Mouse (Mus musculus): ENCODE data around the gene Ndufb7. TPM values are rescaled to one million over a fixed set of nuclear protein-coding genes. Genes with fewer than 3 reads are reported as not detected.

The Ndufb7 gene
- total and polyA plus RNA-seq, 3 experiments = 144 to 331 (median 223) TPM

DNA sequence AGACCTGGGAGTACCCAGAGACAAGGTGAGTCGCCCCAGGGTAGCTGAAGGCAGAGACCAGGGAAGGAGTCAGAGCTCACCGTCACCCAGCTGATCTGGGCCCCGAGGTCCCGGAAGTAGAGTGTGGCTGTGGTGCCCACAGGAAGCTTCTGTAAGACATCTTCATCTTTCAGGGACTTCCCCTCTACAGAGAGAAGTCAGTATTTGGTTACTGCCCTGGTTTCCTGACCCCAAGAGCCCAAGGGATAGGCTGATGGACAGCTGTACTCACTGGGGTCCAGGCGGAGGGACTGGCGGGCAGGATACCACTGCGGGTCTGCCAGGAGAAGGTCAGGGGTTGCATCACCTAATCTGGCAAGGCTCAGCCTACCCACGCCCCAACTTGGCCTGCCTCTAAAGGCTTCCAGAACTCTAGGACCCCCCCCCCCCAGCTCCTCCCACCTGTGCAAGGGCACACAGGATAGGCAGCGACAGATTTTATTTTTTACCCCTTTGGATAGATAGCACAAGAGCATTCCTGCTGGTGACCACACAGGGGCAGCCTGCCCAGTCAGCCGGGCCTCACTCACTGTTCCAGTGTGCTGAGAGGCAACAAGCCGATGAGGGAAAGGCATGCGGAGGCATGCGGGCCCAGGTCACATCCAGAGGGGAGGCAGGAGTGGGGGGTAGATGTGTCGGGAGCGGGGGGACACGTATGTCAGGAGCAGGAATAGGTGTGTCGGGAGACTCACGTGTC lies 6.8 kb downstream of the Ndufb7 start (continued):
- no peak for TF ChIP-seq GABPA (IDR thresholded peaks at IDR 0.05; ENCODE audit: insufficient replicate concordance, low read depth, low read length)
- peak; percentile 24; the same call in 1 of the 2 replicates for TF ChIP-seq MXI1 (IDR thresholded peaks at IDR 0.05; ENCODE audit: low read depth, low read length)
- peak; percentile 71; the same call in 1 of the 2 replicates for TF ChIP-seq TCF12 (IDR thresholded peaks at IDR 0.05; ENCODE audit: low read depth, low read length)
- TF ChIP-seq RAD21 (IDR thresholded peaks at IDR 0.05; ENCODE audit: low read depth, low read length) = no peak; the same call in 1 of the 2 replicates
- TF ChIP-seq MAFK (IDR thresholded peaks at IDR 0.05; ENCODE audit: insufficient replicate concordance, low read length) = no peak
- TF ChIP-seq ZMIZ1 (IDR thresholded peaks at IDR 0.05; ENCODE audit: low read depth, low read length) = no peak
- peak in 1 of 2 experiments; percentile 45; a peak in 2 of 4 replicates for TF ChIP-seq CTCF (conservative IDR thresholded peaks at IDR 0.05 in 1 of 2, IDR thresholded peaks at IDR 0.05 in 1 of 2; ENCODE audit: low read depth in 2 of 2, low read length in 2 of 2)
- peak; percentile 16 for TF ChIP-seq SMC3 (IDR thresholded peaks at IDR 0.05; ENCODE audit: low read depth, low read length)

DNA sequence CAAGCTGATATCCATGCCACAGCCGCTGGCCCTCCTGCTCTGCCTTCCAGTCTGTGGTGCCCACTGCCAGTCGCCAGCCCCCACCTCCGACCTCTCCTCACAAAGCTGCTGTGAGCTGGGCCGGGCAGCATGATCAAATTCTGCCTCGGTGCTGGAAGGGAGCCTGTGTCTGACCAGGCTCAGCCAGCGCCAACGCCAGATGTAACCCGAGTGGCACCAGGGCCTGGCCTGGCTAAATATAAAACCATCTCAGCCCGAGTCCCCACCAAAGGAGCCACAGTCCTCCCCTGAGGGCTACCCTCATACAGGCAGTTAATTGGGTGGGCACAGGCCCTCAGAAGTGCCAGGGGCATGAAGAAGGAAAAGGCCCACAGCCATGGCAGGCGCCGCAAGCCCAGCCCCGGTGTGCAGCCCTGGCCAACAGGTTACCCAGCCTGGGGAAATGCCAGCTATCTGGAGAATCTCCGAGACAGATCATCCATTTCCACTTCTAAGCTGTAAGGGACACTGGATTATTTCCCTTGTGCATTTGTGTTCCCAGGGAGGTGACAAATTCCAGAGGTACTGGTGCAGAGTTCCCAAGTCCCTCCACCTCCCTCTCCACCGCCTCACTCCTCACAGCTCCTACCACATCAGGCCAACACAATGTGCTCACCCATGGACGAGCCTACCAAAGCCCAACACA lies 8.3 kb downstream of the Ndufb7 start:
- Histone ChIP-seq H3K4me3 (replicated peaks in 1 of 3; ENCODE audit: low read depth in 2 of 3, low read length in 2 of 3, poor library complexity in 1 of 3) (no peak overlapping the region), H3K9ac (ENCODE audit: insufficient read depth, low read depth) (no peak overlapping the region), H3K79me2 (replicated peaks; ENCODE audit: control insufficient read depth, extremely low read depth, insufficient read depth, poor library complexity, severe bottlenecking) (peaks cover 16% of the 10 kb centered on the region), H3K9me3 (replicated peaks; ENCODE audit: low read length) (no peaks in the 10 kb centered on the region), H3K27me3 (replicated peaks) (no peaks in the 10 kb centered on the region), H3K27ac (ENCODE audit: insufficient read depth, low read depth) (peak overlapping the region; percentile 90; the same call in 1 of the 2 replicates), H3K36me3 (replicated peaks in 1 of 2; ENCODE audit: control insufficient read depth in 1 of 2, insufficient read depth in 1 of 2, low read length in 1 of 2) (peaks cover 27 to 77% of the 10 kb centered on the region in 2 experiments), H3K4me2 (ENCODE audit: insufficient read depth, low read depth, poor library complexity, severe bottlenecking) (no peak overlapping the region), H3K4me1 (ENCODE audit: control insufficient read depth in 1 of 2, insufficient read depth in 2 of 2) (peaks cover 31 to 53% of the 10 kb centered on the region in 2 experiments)
- in situ Hi-C loops (cut with MboI; ENCODE audit: low pct_ligation_motif_present, low pct_unique_long_range_greater_than_20kb, low sequenced_read_pairs) = no loop called here
- TF ChIP-seq SIN3A (IDR thresholded peaks at IDR 0.05; ENCODE audit: low read length) = no peak
- no peak for TF ChIP-seq ZKSCAN1 (IDR thresholded peaks at IDR 0.05; ENCODE audit: borderline replicate concordance, low read depth, low read length)
- TF ChIP-seq TCF12 (IDR thresholded peaks at IDR 0.05; ENCODE audit: low read depth, low read length) = no peak
- no peak for TF ChIP-seq JUN (IDR thresholded peaks at IDR 0.05; ENCODE audit: insufficient read depth, low read depth, low read length)
- no peak for TF ChIP-seq EP300 (IDR thresholded peaks at IDR 0.05; ENCODE audit: low read length)
- dilution Hi-C loops (cut with MboI; ENCODE audit: extremely low pct_ligation_motif_present, extremely low pct_unique_long_range_greater_than_20kb, low sequenced_read_pairs) = no loop called here
- DNase-seq (ENCODE audit: extremely low read depth) = no peak

DNA sequence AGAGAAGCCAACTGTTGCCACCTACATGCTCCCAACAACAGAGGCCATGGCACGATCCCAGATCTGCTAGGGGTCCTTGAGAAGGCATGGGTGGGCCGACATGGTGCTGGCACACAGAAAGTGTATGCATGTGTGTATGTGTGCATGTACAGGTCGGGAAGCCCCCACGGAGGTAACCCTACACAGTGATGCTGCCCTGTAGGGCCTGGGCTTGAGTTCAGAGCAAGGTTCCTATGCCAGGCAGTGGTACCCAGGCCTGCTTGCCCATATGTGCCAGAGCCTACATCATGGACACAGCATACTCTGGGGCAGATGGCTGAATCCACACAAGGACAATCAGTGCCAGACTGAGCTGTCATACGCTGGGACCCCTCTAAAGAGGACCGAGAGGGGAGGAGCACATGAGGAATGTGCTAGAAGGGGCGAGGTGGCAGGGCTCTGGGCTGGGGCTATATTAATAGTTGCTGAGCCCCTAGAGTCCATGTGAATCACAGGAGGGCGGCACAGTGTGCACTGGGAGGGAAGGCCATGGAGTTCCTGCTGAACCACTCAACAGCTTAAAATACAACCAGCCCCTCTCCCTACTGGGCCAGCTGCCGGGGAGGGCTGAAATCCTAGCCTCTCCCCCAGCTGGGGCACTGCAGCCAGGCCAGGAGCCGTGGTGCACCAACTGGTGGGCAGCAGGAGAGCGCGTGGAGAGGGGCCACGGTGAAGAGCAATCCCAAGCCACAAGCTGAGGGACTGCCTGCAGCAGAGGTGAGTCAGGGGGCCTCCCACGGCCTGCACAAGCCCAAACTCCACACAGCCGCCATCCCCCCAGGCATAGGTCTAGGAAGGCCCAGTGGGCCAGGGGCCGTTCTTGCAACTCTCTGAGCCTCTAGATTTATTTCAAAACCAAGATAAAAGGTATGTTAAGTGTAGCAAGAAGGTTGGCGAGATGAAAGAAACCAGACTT lies 9.4 kb downstream of the Ndufb7 start:
- no peaks in the 10 kb centered on the region for H3K9me3 ChIP-seq (replicated peaks; ENCODE audit: low read length)
- peaks cover 31 to 46% of the 10 kb centered on the region in 2 experiments for H3K4me1 ChIP-seq (ENCODE audit: control insufficient read depth in 1 of 2, insufficient read depth in 2 of 2)
- no peak overlapping the region for H3K27ac ChIP-seq (ENCODE audit: insufficient read depth, low read depth)
- H3K79me2 ChIP-seq (replicated peaks; ENCODE audit: control insufficient read depth, extremely low read depth, insufficient read depth, poor library complexity, severe bottlenecking) = peaks cover 16% of the 10 kb centered on the region
- no peak overlapping the region for H3K4me2 ChIP-seq (ENCODE audit: insufficient read depth, low read depth, poor library complexity, severe bottlenecking)
- no peaks in the 10 kb centered on the region for H3K27me3 ChIP-seq (replicated peaks)
- DNase-seq (ENCODE audit: extremely low read depth) = no peak
- no peak overlapping the region for H3K9ac ChIP-seq (ENCODE audit: insufficient read depth, low read depth)
- peaks cover 18 to 77% of the 10 kb centered on the region in 2 experiments for H3K36me3 ChIP-seq (replicated peaks in 1 of 2; ENCODE audit: control insufficient read depth in 1 of 2, insufficient read depth in 1 of 2, low read length in 1 of 2)
- H3K4me3 ChIP-seq (replicated peaks in 1 of 3; ENCODE audit: low read depth in 2 of 3, low read length in 2 of 3, poor library complexity in 1 of 3) = no peak overlapping the region
- in situ Hi-C loops (cut with MboI; ENCODE audit: low pct_ligation_motif_present, low pct_unique_long_range_greater_than_20kb, low sequenced_read_pairs) = no loop called here
- dilution Hi-C loops (cut with MboI; ENCODE audit: extremely low pct_ligation_motif_present, extremely low pct_unique_long_range_greater_than_20kb, low sequenced_read_pairs) = no loop called here
- TF ChIP-seq USF1 (IDR thresholded peaks at IDR 0.05; ENCODE audit: low read depth, low read length) = no peak
- no peak for TF ChIP-seq RCOR1 (conservative IDR thresholded peaks at IDR 0.05; ENCODE audit: low read depth, low read length)
- no peak for TF ChIP-seq SIN3A (IDR thresholded peaks at IDR 0.05; ENCODE audit: low read length)
- no peak for TF ChIP-seq ELF1 (IDR thresholded peaks at IDR 0.05; ENCODE audit: low read depth, low read length)
- TF ChIP-seq POLR2A (IDR thresholded peaks at IDR 0.05; ENCODE audit: low read depth, low read length) = no peak
- no peak for TF ChIP-seq MYC (IDR thresholded peaks at IDR 0.05; ENCODE audit: low read depth, low read length)
- no peak for TF ChIP-seq UBTF (IDR thresholded peaks at IDR 0.05; ENCODE audit: low read depth, low read length)
- no peak for TF ChIP-seq POLR2AphosphoS2 (IDR thresholded peaks at IDR 0.05; ENCODE audit: low read depth, low read length)
- TF ChIP-seq CHD1 (IDR thresholded peaks at IDR 0.05; ENCODE audit: low read depth, low read length) = no peak
- TF ChIP-seq MAZ (IDR thresholded peaks at IDR 0.05; ENCODE audit: low read depth, low read length) = no peak
- no peak for TF ChIP-seq EP300 (IDR thresholded peaks at IDR 0.05; ENCODE audit: low read length)
- no peak for TF ChIP-seq IRF4 (IDR thresholded peaks at IDR 0.05; ENCODE audit: low read depth, low read length)
- no peak for TF ChIP-seq JUN (IDR thresholded peaks at IDR 0.05; ENCODE audit: insufficient read depth, low read depth, low read length)
- no peak for TF ChIP-seq ZMIZ1 (IDR thresholded peaks at IDR 0.05; ENCODE audit: low read depth, low read length)
- no peak for TF ChIP-seq USF2 (conservative IDR thresholded peaks at IDR 0.05; ENCODE audit: low read depth, low read length)
- no peak for TF ChIP-seq CTCF (conservative IDR thresholded peaks at IDR 0.05 in 1 of 2, IDR thresholded peaks at IDR 0.05 in 1 of 2; ENCODE audit: low read depth in 2 of 2, low read length in 2 of 2)
- no peak for TF ChIP-seq CHD2 (IDR thresholded peaks at IDR 0.05; ENCODE audit: low read length)

All from CH12.LX (cell line).